Mouse (Mus musculus): ENCODE data around the gene Ddx17.
A peak's percentile ranks its signal among the peaks of the same experiment; 100 is the strongest.

Gene Ddx17

DNA sequence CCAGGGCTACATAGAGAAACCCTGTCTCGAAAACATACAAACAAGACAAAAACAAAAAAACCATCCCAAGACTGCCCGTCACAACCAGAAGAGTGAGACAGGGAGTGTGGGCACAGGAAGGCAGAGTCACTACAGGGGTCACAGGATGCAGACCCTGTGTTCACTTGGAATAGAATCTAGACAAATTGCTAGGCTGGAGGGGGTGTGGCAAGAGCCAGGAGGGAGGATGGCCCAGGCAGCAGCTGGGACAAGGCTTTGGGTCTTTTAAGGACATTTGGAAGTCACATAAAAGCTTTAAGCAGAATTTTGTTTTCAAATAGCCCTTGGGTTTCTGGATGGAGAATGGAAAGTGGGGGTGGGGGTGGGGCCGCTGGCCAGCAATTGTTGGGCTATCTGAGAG, 28.0 kb downstream of the Ddx17 start:
- DNase-seq (ENCODE audit: low read depth, low spot score) = no peak

DNA sequence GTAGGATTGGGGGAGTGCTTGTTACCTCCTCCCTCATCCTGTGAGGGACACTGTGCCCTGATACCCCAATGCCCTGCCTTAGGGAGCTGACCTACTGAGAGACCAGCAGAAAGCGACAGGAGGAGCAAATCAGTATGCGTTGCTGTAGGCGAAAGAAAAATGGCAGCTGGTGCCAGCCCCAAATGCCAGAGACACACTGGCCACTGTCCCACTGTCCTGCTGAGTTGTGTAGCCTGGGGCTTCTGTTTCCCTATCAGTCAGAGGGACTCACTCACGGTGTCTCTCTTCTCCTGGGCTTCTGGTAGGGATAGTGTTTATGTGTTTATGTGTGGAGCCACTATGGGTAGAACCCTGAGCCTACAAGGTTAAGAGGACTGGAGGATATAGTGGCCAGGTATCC, 28.8 kb downstream of the Ddx17 start:
- no peak for DNase-seq (ENCODE audit: low read depth, low spot score)

DNA sequence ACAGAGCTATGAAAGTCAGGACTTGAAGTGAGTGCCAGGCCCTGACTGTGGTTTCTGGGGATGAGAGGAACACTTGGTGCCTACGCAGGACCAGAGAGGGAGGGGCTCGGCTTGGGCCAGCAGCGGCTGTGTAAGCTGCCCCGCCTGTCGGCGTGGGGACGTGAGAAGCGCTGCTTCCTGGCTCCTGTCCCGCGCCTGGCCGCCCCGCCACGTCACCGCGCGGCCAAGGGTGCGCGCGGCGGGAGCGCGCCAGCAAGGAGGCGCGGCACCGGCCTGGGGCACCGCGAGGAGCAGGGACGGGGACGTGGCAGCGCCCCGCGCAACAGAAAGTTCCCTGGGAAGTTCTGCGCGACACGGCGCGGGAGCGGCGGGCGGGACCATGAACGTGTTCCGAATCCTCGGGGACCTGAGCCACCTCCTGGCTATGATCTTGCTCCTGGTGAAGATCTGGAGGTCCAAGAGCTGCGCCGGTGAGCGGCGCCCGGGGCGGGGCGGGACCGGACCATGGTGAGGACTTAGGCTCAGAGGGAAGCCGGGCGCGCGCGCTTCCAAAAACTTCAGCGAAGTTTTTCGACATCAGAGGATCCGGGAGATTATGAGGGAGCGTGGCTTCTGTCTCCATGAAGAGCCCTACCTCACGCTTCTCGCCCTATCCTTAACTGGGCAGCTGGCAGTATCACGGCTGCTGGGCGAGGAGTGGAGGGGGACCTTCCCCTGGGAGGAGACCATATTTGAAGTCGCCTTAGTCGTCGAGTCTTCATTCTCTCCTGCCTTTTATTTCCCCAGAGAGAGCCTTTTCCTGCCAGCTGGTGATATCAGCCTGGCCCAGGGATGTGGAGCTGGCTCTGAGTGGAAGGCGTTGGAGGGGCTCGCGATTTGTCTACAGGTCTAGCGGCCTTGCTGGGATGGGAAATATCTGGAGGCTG, 30.1 kb downstream of the Ddx17 start, which contains the start of gene Kdelr3:
TSS of gene Kdelr3 (plus strand) at position 241 of the 926 bp plus-strand sequence.
- DNase-seq (ENCODE audit: low read depth, low spot score) = peak; percentile 77

DNA sequence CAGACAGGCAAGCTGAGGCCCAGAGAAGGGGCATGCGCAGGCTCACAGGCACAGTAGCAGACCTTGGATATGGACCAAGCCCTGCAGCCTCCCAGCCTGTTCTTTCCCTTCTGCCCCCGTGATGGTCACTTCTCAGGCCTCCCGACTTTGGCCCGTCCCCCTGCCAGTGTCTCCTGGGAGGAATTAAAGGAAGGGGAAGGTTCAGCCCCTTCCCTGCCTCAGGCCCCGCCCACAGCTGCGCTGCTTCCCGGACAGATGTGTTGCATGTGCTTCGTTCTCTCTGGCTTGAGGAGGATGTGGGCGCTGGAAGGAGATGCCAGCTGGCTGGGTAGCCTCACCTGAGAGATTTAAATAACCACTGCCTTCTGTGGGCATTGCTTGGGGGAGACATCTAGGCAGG, 32.6 kb downstream of the Ddx17 start:
- DNase-seq (ENCODE audit: low read depth, low spot score) = no peak

DNA sequence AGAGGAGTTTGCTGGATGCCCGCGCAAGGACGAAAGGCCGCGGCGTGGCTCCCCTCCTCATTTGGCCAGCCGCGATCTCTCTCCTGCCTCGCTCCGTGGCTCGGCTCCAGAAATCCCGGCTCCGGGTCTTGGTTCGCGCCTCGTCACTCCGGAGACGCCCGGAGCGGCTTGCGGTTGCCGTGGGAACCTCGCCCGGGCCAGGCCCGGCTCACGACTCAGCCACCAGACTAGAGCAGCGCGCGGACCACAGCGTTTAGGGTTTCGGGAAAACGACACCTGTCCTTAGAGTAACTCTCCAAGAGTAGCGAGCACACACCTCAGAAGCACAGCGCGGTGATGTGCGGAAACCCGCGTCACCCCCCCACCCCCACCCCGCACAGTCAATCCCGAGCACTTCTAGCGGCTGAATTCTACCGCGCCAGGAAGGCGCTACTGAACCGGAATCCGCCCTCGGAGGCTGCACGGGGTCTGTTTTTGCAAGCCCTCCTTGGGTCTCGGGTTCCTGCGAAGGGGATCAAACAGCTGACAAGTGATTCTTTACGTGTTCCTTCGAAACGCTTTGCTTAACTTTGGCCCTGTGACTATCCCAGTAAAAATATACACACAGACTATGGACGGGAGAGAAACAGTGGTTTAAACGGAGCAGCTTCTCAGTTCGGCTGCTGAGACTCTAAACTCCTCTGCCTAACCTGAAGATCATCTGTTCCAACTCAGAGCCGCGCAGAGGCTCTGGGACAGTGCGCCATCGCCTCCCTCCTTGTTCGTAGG, 34.8 kb downstream of the Ddx17 start:
- no peak for DNase-seq (ENCODE audit: low read depth, low spot score)

DNA sequence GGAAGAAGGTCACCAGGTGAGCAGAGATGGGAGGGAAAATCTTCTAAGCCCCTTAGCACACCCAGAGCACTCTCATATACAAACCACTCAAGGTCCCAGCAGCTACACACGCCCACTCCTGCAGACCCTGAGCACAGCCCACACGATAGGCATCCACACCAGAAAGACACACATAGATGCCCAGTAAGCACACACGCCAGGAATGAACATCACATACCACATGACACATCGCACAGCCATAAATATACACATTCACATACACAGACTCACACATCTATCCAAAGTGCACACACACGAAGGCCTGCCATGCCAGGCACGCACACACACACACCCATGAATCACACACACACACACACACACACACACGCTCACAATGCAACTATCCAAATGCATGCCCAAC, 36.1 kb downstream of the Ddx17 start:
- DNase-seq (ENCODE audit: low read depth, low spot score) = no peak

DNA sequence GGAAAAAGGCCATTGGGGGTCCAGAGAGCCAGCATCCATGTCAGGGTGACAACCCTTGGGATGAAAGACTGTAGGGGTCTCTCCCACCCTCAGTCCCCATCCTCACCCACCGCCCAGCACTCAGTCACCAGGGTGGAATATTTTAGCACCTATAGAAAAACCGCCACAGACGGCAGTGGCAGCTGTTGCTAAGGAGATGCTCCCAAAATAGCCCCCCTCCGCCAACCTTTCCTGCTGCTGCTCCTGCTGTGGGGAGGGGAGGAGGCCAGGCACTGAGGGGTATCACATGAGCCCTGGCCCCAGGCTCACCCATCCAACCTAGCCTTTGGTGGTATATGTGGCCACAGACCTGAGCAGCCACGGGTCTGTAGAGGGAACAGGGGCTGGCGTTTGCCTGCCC, 36.5 kb downstream of the Ddx17 start:
- DNase-seq (ENCODE audit: low read depth, low spot score) = no peak

DNA sequence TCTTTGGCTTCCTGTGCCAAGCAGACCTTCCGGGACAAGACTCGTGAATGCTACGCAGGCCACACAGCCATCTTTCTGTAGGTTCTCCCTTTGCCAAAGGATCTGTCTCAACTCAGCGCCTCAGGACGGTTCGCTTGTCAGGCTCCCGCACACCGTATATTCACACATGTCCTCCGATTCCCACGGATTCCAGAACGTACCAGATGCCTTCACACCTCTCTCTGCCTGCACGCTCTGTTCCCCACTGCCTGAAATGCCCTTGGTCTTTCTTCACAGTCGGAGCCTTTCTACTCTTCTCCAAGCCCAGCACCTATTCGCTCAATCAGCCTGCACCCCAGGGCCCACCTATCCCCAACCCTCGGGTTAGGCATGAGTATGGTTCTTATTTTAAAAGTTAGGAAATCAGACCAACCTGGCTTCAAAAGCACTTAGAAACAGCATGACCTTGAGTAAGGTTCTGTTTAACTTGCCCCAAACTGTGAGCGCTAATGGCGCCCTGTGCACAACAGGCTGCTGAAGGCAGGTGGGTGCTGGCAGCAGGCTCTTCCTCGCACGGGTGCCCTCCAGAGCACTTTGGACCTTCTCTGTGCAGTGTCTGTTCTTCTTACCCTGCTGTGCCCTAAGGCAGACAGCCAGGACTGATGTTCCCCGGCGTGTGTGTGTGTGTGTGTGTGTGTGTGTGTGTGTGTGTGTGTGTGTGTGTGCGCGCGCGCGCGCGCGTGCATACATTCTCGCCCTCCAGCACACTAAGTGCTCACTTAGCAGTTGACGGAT, 39.3 kb downstream of the Ddx17 start:
- DNase-seq (ENCODE audit: low read depth, low spot score) = no peak

DNA sequence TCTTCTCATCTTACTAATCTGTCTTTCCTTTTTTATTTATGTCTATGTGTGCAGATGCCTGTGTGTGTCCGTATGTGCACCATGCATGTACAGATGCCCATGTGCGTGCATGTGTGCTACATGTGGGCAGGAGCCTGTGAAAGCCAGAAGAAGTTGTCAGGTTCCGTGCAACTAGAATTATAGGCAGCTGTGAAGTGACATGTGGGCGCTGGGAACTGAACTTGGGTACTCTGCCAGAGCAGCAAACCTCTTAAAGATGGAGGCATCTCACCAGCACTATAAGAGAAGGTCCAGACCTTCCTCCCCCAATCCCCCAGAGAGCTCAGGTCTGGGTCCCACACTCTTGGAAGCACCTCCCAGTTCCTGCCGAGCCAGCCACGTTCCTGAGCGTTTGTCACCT, 40.1 kb downstream of the Ddx17 start:
- DNase-seq (ENCODE audit: low read depth, low spot score) = no peak

DNA sequence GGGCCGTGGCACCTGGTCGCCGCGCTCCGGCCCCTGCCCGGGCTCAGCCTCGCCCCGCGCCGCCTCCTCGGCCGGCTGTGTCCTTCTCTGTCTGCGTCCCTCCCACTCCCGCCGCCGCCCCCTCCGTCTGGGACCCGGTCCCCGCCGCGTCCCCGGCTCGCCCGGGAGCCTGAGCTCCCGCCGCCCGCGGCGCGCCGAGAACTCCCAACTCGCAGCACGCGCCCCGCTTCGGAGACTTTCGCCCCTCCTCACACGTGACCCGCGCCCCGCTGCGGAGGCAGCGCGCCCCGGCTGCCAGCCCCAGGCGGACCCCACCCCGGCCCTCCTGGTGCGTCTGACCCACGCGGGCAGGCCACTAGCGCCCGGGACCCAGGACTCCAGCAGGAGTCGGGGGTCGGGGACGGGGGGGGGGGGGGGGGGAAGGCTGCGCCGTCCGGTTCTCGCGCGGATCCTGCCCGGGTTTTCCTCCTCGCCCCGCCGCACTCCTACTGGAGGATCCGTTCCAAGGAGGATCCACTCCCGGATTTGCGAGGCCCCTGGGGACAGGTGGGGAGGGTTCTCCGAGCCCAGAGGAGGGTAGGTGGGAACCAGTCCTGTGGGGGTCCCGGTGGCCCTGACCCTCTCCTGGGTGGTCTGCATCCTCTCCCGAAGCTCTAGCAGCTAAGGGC, 40.8 kb downstream of the Ddx17 start:
- DNase-seq (ENCODE audit: low read depth, low spot score) = no peak

DNA sequence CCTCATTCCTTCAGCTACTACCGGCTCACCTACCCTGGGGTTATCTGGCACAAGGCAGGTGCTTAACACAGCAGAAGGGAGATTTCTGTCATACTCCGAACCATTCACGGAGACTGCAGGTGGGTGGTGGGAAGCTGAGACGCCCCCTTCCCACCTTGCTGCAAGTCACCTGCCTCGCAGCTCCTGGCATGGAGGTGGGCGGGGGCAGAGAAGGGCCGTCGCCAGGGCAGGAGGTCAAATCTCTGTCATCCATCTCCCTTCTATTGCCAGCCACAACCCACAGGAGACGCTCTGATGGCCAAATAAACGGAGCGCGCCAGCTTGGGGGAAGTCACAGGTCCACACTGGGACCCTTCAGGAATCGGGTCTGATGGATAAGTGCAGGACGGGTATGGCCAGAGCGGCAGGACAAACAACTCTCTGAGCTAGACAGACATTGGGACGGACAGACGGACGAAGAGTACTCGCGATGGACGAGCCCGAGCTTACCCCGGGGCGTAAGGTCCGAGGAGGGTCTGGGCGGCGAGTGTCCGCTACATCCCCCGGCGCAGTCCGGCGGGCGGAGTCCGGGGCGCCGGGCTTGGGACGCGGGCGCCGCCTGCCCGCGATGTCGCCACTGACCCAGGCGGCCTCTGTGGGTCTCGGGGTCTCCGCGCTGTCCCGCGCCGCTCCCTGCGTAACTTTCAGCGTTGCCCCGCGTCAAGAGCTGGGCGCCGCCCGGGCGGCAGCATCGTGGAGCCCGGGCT, 41.7 kb downstream of the Ddx17 start, which contains the start of gene Kcnj4:
TSS of gene Kcnj4 (minus strand) at position 535 of the 746 bp plus-strand sequence.
- no peak for DNase-seq (ENCODE audit: low read depth, low spot score)

DNA sequence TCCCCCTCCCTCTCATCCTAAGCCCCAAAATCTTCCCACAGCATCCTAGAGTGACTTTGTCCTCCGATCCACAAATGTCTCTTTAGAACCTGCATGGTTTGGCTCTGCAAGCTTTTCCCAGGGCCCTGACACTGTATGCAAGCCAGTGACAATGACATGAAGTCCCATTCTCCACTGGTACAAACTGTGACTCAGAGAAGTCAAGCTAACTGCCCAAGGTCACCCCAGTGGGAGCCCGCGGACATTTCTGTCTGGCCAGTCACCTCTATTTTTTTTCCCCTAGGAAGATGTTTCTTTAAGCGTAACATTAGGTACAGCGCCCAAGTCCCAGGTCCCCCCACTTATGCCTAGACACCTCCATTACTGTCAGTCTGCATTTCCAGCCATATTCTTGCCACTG, 43.1 kb downstream of the Ddx17 start:
- no peak for DNase-seq (ENCODE audit: low read depth, low spot score)

DNA sequence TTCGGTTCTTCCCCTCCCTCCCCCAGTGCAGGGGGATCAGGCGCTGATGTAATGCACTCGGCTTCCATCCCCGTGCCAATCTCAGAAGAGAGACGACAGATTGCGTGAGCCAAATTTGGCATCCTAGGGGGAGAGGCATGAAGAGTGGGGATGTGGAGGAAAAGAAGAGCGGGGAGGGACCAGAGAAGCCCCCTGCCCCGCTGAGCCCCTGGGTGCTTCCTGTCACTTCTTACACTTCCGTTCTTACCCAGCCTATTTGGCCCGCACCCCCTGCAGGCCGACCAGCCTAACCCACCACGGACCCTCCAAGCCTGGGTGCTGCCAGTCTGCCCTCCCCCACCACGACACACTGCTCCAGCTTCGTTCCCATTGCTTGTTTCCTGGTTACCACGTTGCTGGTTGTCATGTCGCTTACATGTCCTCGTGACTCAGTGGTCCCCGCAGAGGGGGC, 43.6 kb downstream of the Ddx17 start:
- DNase-seq (ENCODE audit: low read depth, low spot score) = no peak

DNA sequence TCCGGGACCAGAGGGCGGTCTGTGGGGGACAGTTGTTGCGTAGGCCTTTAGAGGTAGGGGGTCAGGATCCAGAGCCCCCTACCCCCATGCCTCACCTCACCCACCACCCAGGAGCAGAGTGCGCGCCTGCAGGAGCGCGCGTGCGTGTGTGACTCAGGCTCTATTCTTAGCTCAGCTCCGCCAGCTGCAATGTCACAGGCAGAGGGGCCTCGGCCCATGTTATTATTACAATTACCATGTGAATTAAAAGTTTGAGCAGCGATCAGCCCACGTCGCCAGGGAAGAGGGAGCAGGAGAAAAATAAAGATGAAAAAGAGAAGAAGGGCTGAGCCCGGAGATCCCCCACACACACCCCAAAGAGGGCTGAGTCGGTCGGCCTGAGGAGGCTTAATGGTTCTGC, 46.4 kb downstream of the Ddx17 start:
- no peak for DNase-seq (ENCODE audit: low read depth, low spot score)

DNA sequence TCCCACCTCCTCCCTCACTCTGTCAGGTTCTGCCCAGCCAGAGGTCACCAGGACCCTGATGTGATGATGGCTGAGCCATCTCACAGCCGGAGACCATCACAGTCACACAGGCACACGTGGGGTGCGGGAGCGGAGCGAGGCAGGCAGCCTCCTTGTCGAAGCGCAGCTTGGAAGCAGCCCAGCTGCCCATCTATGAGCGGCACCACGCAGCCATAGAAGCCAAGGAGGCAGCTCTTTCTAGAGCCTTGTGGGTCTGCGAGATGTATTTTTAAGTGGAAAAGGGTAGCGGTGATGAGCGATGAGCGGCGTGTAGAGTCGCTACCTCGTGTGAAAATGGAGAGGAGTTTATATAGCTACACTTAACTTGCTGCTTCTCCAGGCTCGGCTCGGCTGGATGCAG, 53.0 kb downstream of the Ddx17 start:
- DNase-seq (ENCODE audit: low read depth, low spot score) = no peak

DNA sequence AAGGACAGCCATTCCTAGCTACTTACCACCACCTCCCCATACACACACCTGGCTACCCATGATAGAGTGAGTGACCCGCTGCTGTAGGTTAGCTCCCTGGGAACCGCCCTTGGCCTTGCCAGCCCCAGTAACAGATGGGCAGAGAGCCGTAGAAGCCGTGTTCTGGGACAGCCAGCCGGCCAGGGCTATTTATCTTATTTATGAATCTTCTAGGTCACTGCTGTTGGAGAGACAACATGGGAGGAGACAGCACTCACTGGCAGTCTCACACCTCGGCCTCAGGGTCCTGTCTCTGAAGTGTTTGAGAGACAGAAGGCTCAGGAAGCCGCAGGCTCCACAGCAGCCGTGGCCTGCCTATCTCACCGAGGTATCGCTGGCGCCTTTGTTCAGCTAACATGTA, 57.1 kb downstream of the Ddx17 start:
- no peak for DNase-seq (ENCODE audit: low read depth, low spot score)

DNA sequence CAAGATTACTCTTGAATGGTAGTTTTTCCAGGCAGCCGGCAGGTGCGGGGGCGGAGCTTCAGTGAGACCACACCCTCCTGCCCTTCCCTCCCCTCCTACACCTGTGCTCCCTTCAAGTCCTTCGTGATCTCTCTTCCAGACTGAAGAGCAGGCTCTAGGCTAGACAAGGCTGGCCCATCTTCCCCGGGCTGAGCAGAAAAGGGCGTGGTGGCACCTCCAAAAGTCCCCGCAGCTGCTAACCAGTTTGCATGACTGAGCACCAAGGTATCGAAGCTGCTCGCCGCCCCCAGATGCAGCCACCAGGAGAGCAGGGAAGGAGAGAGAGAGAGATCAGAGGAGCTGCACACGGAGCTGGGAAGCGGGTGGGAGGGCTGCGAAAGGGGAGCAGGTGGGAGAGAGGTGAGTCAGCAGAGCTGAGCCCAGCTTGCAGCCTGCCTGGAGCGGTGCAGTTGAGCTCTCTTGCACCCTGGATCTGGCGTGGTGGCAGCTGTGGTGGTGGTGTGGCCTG, 65.3 kb downstream of the Ddx17 start:
- no peak for DNase-seq (ENCODE audit: low read depth, low spot score)
